Mouse (Mus musculus) embryonic facial prominence, embryonic 12.5 days (tissue): Measurements from ENCODE around the gene Zfhx3. TPM values are rescaled to one million over a fixed set of nuclear protein-coding genes. Genes with fewer than 3 reads are reported as not detected.

Source experiments
- ATAC-seq: fragments of 200-750 bp; cut with Nextera tagmentation; 2 replicates; pipeline ENCODE4 v1.8.0; 2017; ENCODE audit not compliant: insufficient number of reproducible peaks, insufficient read depth, low FRiP score, low TSS enrichment
- H3K27ac ChIP-seq: fragments of 300-500 bp; sonication (generic); 2 replicates; pipeline ENCODE4 v1.5.1; 2016; ENCODE audit warnings: mild to moderate bottlenecking
- H3K27me3 ChIP-seq: fragments of 300-500 bp; sonication (generic); 2 replicates; pipeline ENCODE4 v1.6.1; 2016; ENCODE audit warnings: mild to moderate bottlenecking, moderate library complexity
- H3K36me3 ChIP-seq: fragments of 300-500 bp; sonication (generic); 2 replicates; pipeline ENCODE4 v1.6.1; 2016; ENCODE audit warnings: mild to moderate bottlenecking
- H3K4me1 ChIP-seq: fragments of 300-500 bp; sonication (generic); 2 replicates; pipeline ENCODE4 v1.6.1; 2016
- H3K4me2 ChIP-seq: fragments of 300-500 bp; sonication (generic); replicated peaks from 2 replicates; pipeline ENCODE4 v1.6.1; 2016; ENCODE audit warnings: mild to moderate bottlenecking, moderate library complexity
- H3K4me3 ChIP-seq: fragments of 300-500 bp; sonication (generic); 2 replicates; pipeline ENCODE4 v1.5.1; 2016; ENCODE audit warnings: mild to moderate bottlenecking
- H3K9ac ChIP-seq: fragments of 300-500 bp; sonication (generic); 2 replicates; pipeline ENCODE4 v1.6.1; 2016; ENCODE audit warnings: mild to moderate bottlenecking, moderate library complexity
- H3K9me3 ChIP-seq: fragments of 300-500 bp; sonication (generic); 2 replicates; pipeline ENCODE4 v1.6.1; 2016; ENCODE audit warnings: mild to moderate bottlenecking, moderate library complexity
- WGBS: fragments of 180-500 bp; shearing (Covaris S2); methylation state at CpG from one replicate; pipeline ENCODE4 v1.1.7; 2016; 5-methylcytosine and 5-hydroxymethylcytosine counted together
- polyA plus RNA-seq: library from polyadenylated mRNA; unstranded; fragments of >200 nt; fragmentation: Nextera tagmentation; extraction: Ambion mirVana; gene quantifications from 2 replicates; pipeline ENCODE4 v1.2.1, GENCODE M21; 2016

The Zfhx3 gene
- polyA plus RNA-seq, 1 experiment from 2014 or later: 43.1 TPM

GRCm38 (mm10) chr8:108743238-108743637, 800.8 kb downstream of the Zfhx3 start:
- Histone ChIP-seq H3K4me1 (peaks cover 16% of the 10 kb centered on the region), H3K9me3 (no peaks in the 10 kb centered on the region)

GRCm38 (mm10) chr8:108745551-108745950, 803.1 kb downstream of the Zfhx3 start:
- Histone ChIP-seq H3K4me1 (peaks cover 27% of the 10 kb centered on the region), H3K9ac (no peak overlapping the region), H3K9me3 (no peaks in the 10 kb centered on the region), H3K36me3 (no peaks in the 10 kb centered on the region), H3K4me2 (no peak overlapping the region), H3K4me3 (no peak overlapping the region), H3K27ac (no peak overlapping the region), H3K27me3 (no peaks in the 10 kb centered on the region)
- WGBS: 88% methylated on average over 7 of the region's 7 CpGs
- no peak for ATAC-seq

More at GRCm38 (mm10) chr8:108743238-108743637, 800.8 kb downstream of the Zfhx3 start:
- Histone ChIP-seq H3K4me2 (no peak overlapping the region), H3K27me3 (no peaks in the 10 kb centered on the region), H3K27ac (no peak overlapping the region), H3K36me3 (no peaks in the 10 kb centered on the region), H3K9ac (no peak overlapping the region), H3K4me3 (no peak overlapping the region)
- WGBS: 65% methylated on average over 7 of the region's 7 CpGs
- no peak for ATAC-seq

- ATAC-seq: no peak
- Histone ChIP-seq H3K27ac (no peak overlapping the region), H3K4me2 (no peak overlapping the region), H3K9ac (no peak overlapping the region), H3K36me3 (no peaks in the 10 kb centered on the region), H3K9me3 (no peaks in the 10 kb centered on the region), H3K4me3 (no peak overlapping the region), H3K27me3 (no peaks in the 10 kb centered on the region), H3K4me1 (peaks cover 27% of the 10 kb centered on the region)
- 40% methylated on average over 11 of the region's 11 CpGs for WGBS
Measured at GRCm38 (mm10) chr8:108748095-108748494, 805.7 kb downstream of the Zfhx3 start.

- Histone ChIP-seq H3K27me3 (no peaks in the 10 kb centered on the region), H3K4me1 (peaks cover 27% of the 10 kb centered on the region), H3K9ac (no peak overlapping the region), H3K9me3 (no peaks in the 10 kb centered on the region), H3K36me3 (no peaks in the 10 kb centered on the region), H3K4me2 (no peak overlapping the region), H3K27ac (peak overlapping the region; percentile 1; the same call in 1 of the 2 replicates), H3K4me3 (no peak overlapping the region)
- 12% methylated on average over 6 of the region's 6 CpGs for WGBS
- 0 out of 2 replicates have a peak, but pooled peaks have one; percentile 31 for ATAC-seq
Measured at GRCm38 (mm10) chr8:108748851-108749376, 806.5 kb downstream of the Zfhx3 start.

GRCm38 (mm10) chr8:108750806-108751205, 808.4 kb downstream of the Zfhx3 start:
- no peaks in the 10 kb centered on the region for H3K9me3 ChIP-seq
- H3K27me3 ChIP-seq: no peaks in the 10 kb centered on the region
- H3K4me1 ChIP-seq: peaks cover 31% of the 10 kb centered on the region
- no peaks in the 10 kb centered on the region for H3K36me3 ChIP-seq
- H3K9ac ChIP-seq: no peak overlapping the region
- H3K27ac ChIP-seq: no peak overlapping the region
- no peak for ATAC-seq
- no peak overlapping the region for H3K4me2 ChIP-seq
- 83% methylated on average over 9 of the region's 9 CpGs for WGBS
- no peak overlapping the region for H3K4me3 ChIP-seq

- H3K36me3 ChIP-seq: no peaks in the 10 kb centered on the region
- ATAC-seq: no peak
- H3K4me2 ChIP-seq: no peak overlapping the region
- H3K9ac ChIP-seq: no peak overlapping the region
- peaks cover 32% of the 10 kb centered on the region for H3K4me1 ChIP-seq
- no peaks in the 10 kb centered on the region for H3K9me3 ChIP-seq
- peak overlapping the region; percentile 38; the same call in 1 of the 2 replicates for H3K27ac ChIP-seq
- 71% methylated on average over 6 of the region's 6 CpGs for WGBS
- no peaks in the 10 kb centered on the region for H3K27me3 ChIP-seq
- no peak overlapping the region for H3K4me3 ChIP-seq
Measured at GRCm38 (mm10) chr8:108754556-108754955, 812.1 kb downstream of the Zfhx3 start.

- WGBS: 39% methylated on average over 19 of the region's 19 CpGs
- Histone ChIP-seq H3K4me3 (no peak overlapping the region), H3K36me3 (no peaks in the 10 kb centered on the region), H3K4me1 (peaks cover 39% of the 10 kb centered on the region), H3K9ac (no peak overlapping the region), H3K27ac (peak overlapping the region; percentile 69), H3K4me2 (no peak overlapping the region), H3K27me3 (no peaks in the 10 kb centered on the region), H3K9me3 (no peaks in the 10 kb centered on the region)
- ATAC-seq: no peak
Measured at GRCm38 (mm10) chr8:108755400-108756325, 813.2 kb downstream of the Zfhx3 start.

- Histone ChIP-seq H3K27me3 (no peaks in the 10 kb centered on the region), H3K9me3 (no peaks in the 10 kb centered on the region), H3K4me3 (no peak overlapping the region), H3K4me1 (peaks cover 69% of the 10 kb centered on the region), H3K4me2 (no peak overlapping the region), H3K36me3 (no peaks in the 10 kb centered on the region), H3K9ac (no peak overlapping the region), H3K27ac (peak overlapping the region; percentile 52; the same call in 1 of the 2 replicates)
- WGBS: 53% methylated on average over 15 of the region's 15 CpGs
- ATAC-seq: no peak
Measured at GRCm38 (mm10) chr8:108759511-108760330, 817.3 kb downstream of the Zfhx3 start.

GRCm38 (mm10) chr8:108760745-108761144, 818.3 kb downstream of the Zfhx3 start:
- WGBS: 37% methylated on average over 10 of the region's 10 CpGs
- H3K9me3 ChIP-seq: no peaks in the 10 kb centered on the region
- peaks cover 71% of the 10 kb centered on the region for H3K4me1 ChIP-seq
- no peak overlapping the region for H3K4me2 ChIP-seq
- H3K27ac ChIP-seq: no peak overlapping the region
- H3K36me3 ChIP-seq: no peaks in the 10 kb centered on the region
- ATAC-seq: no peak
- H3K4me3 ChIP-seq: no peak overlapping the region
- no peak overlapping the region for H3K9ac ChIP-seq
- no peaks in the 10 kb centered on the region for H3K27me3 ChIP-seq

- Histone ChIP-seq H3K36me3 (no peaks in the 10 kb centered on the region), H3K9ac (no peak overlapping the region), H3K27ac (no peak overlapping the region), H3K27me3 (no peaks in the 10 kb centered on the region), H3K4me3 (no peak overlapping the region), H3K4me1 (peaks cover 73% of the 10 kb centered on the region), H3K4me2 (no peak overlapping the region), H3K9me3 (no peaks in the 10 kb centered on the region)
- no peak for ATAC-seq
- WGBS: 17% methylated on average over 7 of the region's 7 CpGs
Measured at GRCm38 (mm10) chr8:108762567-108762966, 820.1 kb downstream of the Zfhx3 start.

- WGBS: 45% methylated on average over 19 of the region's 19 CpGs
- Histone ChIP-seq H3K4me3 (no peak overlapping the region), H3K4me2 (0 out of 2 replicates have a peak overlapping the region, but pooled peaks have one; percentile 2)
Measured at GRCm38 (mm10) chr8:108764403-108765194, 822.2 kb downstream of the Zfhx3 start.

More at GRCm38 (mm10) chr8:108764403-108765194, 822.2 kb downstream of the Zfhx3 start:
- Histone ChIP-seq H3K9ac (0 out of 2 replicates have a peak overlapping the region, but pooled peaks have one; percentile 15), H3K27me3 (no peaks in the 10 kb centered on the region), H3K27ac (peak overlapping the region; percentile 63), H3K4me1 (peaks cover 59% of the 10 kb centered on the region), H3K36me3 (no peaks in the 10 kb centered on the region), H3K9me3 (no peaks in the 10 kb centered on the region)
- no peak; the same call in 1 of the 2 replicates for ATAC-seq
